Mouse (Mus musculus): ENCODE data around the gene Pttg1ip.

DNA sequence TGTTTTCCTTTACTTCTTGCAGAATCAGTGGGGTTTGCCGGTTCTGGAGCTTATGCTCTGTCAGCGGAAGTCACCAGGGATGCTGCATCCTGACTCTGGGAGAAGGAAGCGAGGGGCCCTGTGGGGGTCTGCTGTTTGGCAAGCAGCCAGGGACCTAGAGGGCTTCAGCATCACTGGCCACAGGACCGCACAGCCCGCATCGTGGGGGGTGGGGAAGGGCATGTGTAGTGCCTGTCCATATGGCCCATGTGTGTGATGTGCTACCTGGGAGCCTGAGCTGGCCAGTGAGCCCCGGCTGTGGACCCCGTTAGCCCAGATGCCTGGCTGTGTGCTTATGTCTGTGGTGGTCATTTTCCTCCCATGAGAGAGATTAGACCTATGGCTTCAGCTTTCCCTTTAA is 8.2 kb downstream of the Pttg1ip start:
- TF ChIP-seq CTCF (IDR thresholded peaks at IDR 0.05; ENCODE audit: low read depth, low read length) (no peak), GATA1 (IDR thresholded peaks at IDR 0.05; ENCODE audit: borderline replicate concordance, low read length) (no peak), TAL1 (conservative IDR thresholded peaks at IDR 0.05; ENCODE audit: low read depth, low read length) (no peak)
